Mouse (Mus musculus) E14TG2a.4 (cell line): ENCODE results near the gene Hypk.
A peak's percentile ranks its signal among the peaks of the same experiment; 100 is the strongest.
"Not testable (repeated sequence)": the region's sequence is repeated elsewhere in the genome, so short reads cannot be mapped to it uniquely, and the experiment has no call there.

Source experiments
- H3K27me3 ChIP-seq: 2 replicates; pipeline ENCODE4 v1.6.1; 2014; ENCODE audit warnings: low read length, control low read depth; ENCODE audit not compliant: insufficient read depth
- H3K36me3 ChIP-seq: 2 replicates; pipeline ENCODE4 v1.6.1; 2014; ENCODE audit warnings: low read length, control low read depth; ENCODE audit not compliant: insufficient read depth
- H3K4me1 ChIP-seq: replicated peaks from 2 replicates; pipeline ENCODE4 v1.6.1; 2014; ENCODE audit warnings: low read depth, low read length, control low read depth
- H3K4me3 ChIP-seq: replicated peaks from 2 replicates; pipeline ENCODE4 v1.5.1; 2014; ENCODE audit warnings: mild to moderate bottlenecking, low read length
- H3K9me3 ChIP-seq: 2 replicates; pipeline ENCODE4 v1.6.1; 2014; ENCODE audit warnings: low read length, control low read depth
- CTCF ChIP-seq: conservative IDR thresholded peaks from 2 replicates; pipeline ENCODE4 v1.5.1; 2014; ENCODE audit warnings: low read length
- NANOG ChIP-seq: IDR thresholded peaks from 2 replicates; pipeline ENCODE4 v1.6.1; 2014; ENCODE audit warnings: borderline replicate concordance, low read length, mixed read lengths
- POU5F1 ChIP-seq: IDR thresholded peaks from 2 replicates; pipeline ENCODE4 v1.6.1; 2014; ENCODE audit warnings: low read length, borderline replicate concordance

The Hypk gene

GRCm38 (mm10) chr2:121474180-121474535 is 21.1 kb downstream of the Hypk start:
- Histone ChIP-seq H3K4me1 (peaks cover 16% of the 10 kb centered on the region), H3K36me3 (peaks cover 12% of the 10 kb centered on the region), H3K4me3 (peak overlapping the region; percentile 78), H3K27me3 (no peaks in the 10 kb centered on the region), H3K9me3 (no peaks in the 10 kb centered on the region)
- no peak for TF ChIP-seq CTCF

GRCm38 (mm10) chr2:121475306-121475705 is 22.2 kb downstream of the Hypk start:
- not testable (repeated sequence) for H3K27me3 ChIP-seq, H3K9me3 ChIP-seq, H3K4me3 ChIP-seq
- Histone ChIP-seq H3K4me1 (peaks cover 16% of the 10 kb centered on the region), H3K36me3 (peaks cover 12% of the 10 kb centered on the region)

GRCm38 (mm10) chr2:121477491-121478266 is 24.6 kb downstream of the Hypk start:
- H3K4me3 ChIP-seq = no peak overlapping the region
- H3K9me3 ChIP-seq = no peaks in the 10 kb centered on the region
- H3K36me3 ChIP-seq = no peaks in the 10 kb centered on the region
- TF ChIP-seq CTCF = no peak
- TF ChIP-seq POU5F1 = no peak; the same call in 1 of the 2 replicates
- TF ChIP-seq NANOG = no peak
- no peaks in the 10 kb centered on the region for H3K27me3 ChIP-seq
- H3K4me1 ChIP-seq = peaks cover 9% of the 10 kb centered on the region

- Histone ChIP-seq H3K4me3 (no peak overlapping the region), H3K27me3 (no peaks in the 10 kb centered on the region), H3K36me3 (no peaks in the 10 kb centered on the region), H3K4me1 (peaks cover 24% of the 10 kb centered on the region), H3K9me3 (no peaks in the 10 kb centered on the region)
- TF ChIP-seq CTCF (peak; percentile 53), NANOG (no peak)
Observed at GRCm38 (mm10) chr2:121480498-121480897, 27.4 kb downstream of the Hypk start.

GRCm38 (mm10) chr2:121480916-121481315 is 27.8 kb downstream of the Hypk start:
- not testable (repeated sequence) for H3K9me3 ChIP-seq, H3K36me3 ChIP-seq, H3K27me3 ChIP-seq, H3K4me3 ChIP-seq
- peaks cover 24% of the 10 kb centered on the region for H3K4me1 ChIP-seq

- Histone ChIP-seq H3K4me3 (no peak overlapping the region), H3K36me3 (no peaks in the 10 kb centered on the region), H3K4me1 (peaks cover 17% of the 10 kb centered on the region), H3K27me3 (no peaks in the 10 kb centered on the region), H3K9me3 (no peaks in the 10 kb centered on the region)
- no peak for TF ChIP-seq CTCF
- peak; percentile 91 for TF ChIP-seq NANOG
Observed at GRCm38 (mm10) chr2:121483576-121483975, 30.5 kb downstream of the Hypk start.

GRCm38 (mm10) chr2:121484403-121484802 is 31.3 kb downstream of the Hypk start:
- not testable (repeated sequence) for H3K27me3 ChIP-seq, H3K9me3 ChIP-seq, H3K36me3 ChIP-seq, H3K4me3 ChIP-seq
- peaks cover 17% of the 10 kb centered on the region for H3K4me1 ChIP-seq

GRCm38 (mm10) chr2:121501550-121501949 is 48.5 kb downstream of the Hypk start:
- H3K4me3 ChIP-seq, H3K9me3 ChIP-seq, H3K27me3 ChIP-seq, H3K4me1 ChIP-seq: not testable (repeated sequence)
- peaks cover 14% of the 10 kb centered on the region for H3K36me3 ChIP-seq

- Histone ChIP-seq H3K4me1 (peaks cover 46% of the 10 kb centered on the region), H3K36me3 (peaks cover 20% of the 10 kb centered on the region), H3K4me3 (peak within 1 kb of the TSS; percentile 88)
- not testable (repeated sequence) for H3K9me3 ChIP-seq, H3K27me3 ChIP-seq
Observed at GRCm38 (mm10) chr2:121505942-121506882, 53.1 kb downstream of the Hypk start, which contains the start of the genes Mfap1a and Wdr76. Gene Mfap1a, minus strand, starts transcription at chr2:121506665. Gene Wdr76, plus strand, starts transcription at chr2:121506723.
